Mouse (Mus musculus) cerebellum, adult 2 months (tissue): ENCODE data around the gene Stat1. TPM values are rescaled to one million over a fixed set of nuclear protein-coding genes. Genes with fewer than 3 reads are reported as not detected.
A peak's percentile ranks its signal among the peaks of the same experiment; 100 is the strongest.

Experiments used
- DNase-seq, 2 experiments: peaks; one replicate each; pipeline ENCODE4 v3.0.0; 2021
- H3K27ac ChIP-seq: fragments of 200-500 bp; 2 replicates; pipeline ENCODE4 v1.5.1; 2012; ENCODE audit warnings: low read length, control low read depth, inconsistent platforms; ENCODE audit not compliant: insufficient read depth
- H3K27me3 ChIP-seq: fragments of 200-500 bp; 2 replicates; pipeline ENCODE4 v1.6.1; 2012; ENCODE audit warnings: inconsistent platforms, mild to moderate bottlenecking, low read length, moderate library complexity; ENCODE audit not compliant: control insufficient read depth, insufficient read depth
- H3K4me1 ChIP-seq: fragments of 200-500 bp; 2 replicates; pipeline ENCODE4 v1.6.1; 2011; ENCODE audit warnings: low read length; ENCODE audit not compliant: control insufficient read depth, insufficient read depth
- H3K4me3 ChIP-seq: fragments of 200-500 bp; replicated peaks from 2 replicates; pipeline ENCODE3; 2011; ENCODE audit warnings: mild to moderate bottlenecking, low read depth, low read length, control low read depth; ENCODE audit not compliant: insufficient read depth
- CTCF ChIP-seq: fragments of 200-500 bp; IDR thresholded peaks from 2 replicates; pipeline ENCODE4 v1.5.1; 2011; ENCODE audit warnings: low read depth, mild to moderate bottlenecking, control low read depth, low read length, moderate library complexity, borderline replicate concordance; ENCODE audit not compliant: insufficient read depth
- POLR2A ChIP-seq: fragments of 200-500 bp; IDR thresholded peaks from 2 replicates; pipeline ENCODE4 v1.6.1; 2011; ENCODE audit warnings: low read length, control low read depth, borderline replicate concordance; ENCODE audit not compliant: insufficient read depth
- whole genome bisulfite sequencing: fragments of 180-500 bp; shearing (Covaris S2); methylation state at CpG from one replicate; pipeline ENCODE4 v1.1.7; 2018; 5-methylcytosine and 5-hydroxymethylcytosine counted together
- polyA plus RNA-seq: library from polyadenylated mRNA; depleted of rRNA; stranded (reverse); fragments of >200 nt; gene quantifications from 2 replicates; pipeline ENCODE4 v1.2.3, GENCODE M21; 2012

The Stat1 gene
- polyA plus RNA-seq, 1 experiment = 25.1 TPM

GRCm38 (mm10) chr1:52102795-52103194 is 16.4 kb upstream of the Stat1 start:
- no peaks in the 10 kb centered on the region for H3K4me1 ChIP-seq
- TF ChIP-seq CTCF = no peak
- TF ChIP-seq POLR2A = no peak
- no peak overlapping the region for H3K27ac ChIP-seq
- 90% methylated on average over 8 of the region's 8 CpGs for whole genome bisulfite sequencing
- DNase-seq = no peak
- no peak overlapping the region for H3K4me3 ChIP-seq
- H3K27me3 ChIP-seq = no peaks in the 10 kb centered on the region

GRCm38 (mm10) chr1:52107206-52107605 is 12.0 kb upstream of the Stat1 start:
- H3K4me3 ChIP-seq = no peak overlapping the region
- TF ChIP-seq POLR2A (no peak), CTCF (no peak)
- no peak for DNase-seq
- WGBS = 91% methylated on average over 11 of the region's 11 CpGs
- H3K27ac ChIP-seq = no peak overlapping the region
- no peaks in the 10 kb centered on the region for H3K27me3 ChIP-seq
- H3K4me1 ChIP-seq = no peaks in the 10 kb centered on the region

GRCm38 (mm10) chr1:52111217-52111616 is 8.0 kb upstream of the Stat1 start:
- H3K4me1 ChIP-seq = peaks cover 3% of the 10 kb centered on the region; the same call in 1 of the 2 replicates

GRCm38 (mm10) chr1:52112301-52112700 is 6.9 kb upstream of the Stat1 start:
- DNase-seq = no peak
- Histone ChIP-seq H3K27ac (no peak overlapping the region), H3K4me1 (peaks cover 3% of the 10 kb centered on the region; the same call in 1 of the 2 replicates), H3K4me3 (no peak overlapping the region), H3K27me3 (no peaks in the 10 kb centered on the region)
- TF ChIP-seq CTCF (no peak), POLR2A (no peak)
- WGBS = 79% methylated on average over 1 of the region's 1 CpGs

More at GRCm38 (mm10) chr1:52111217-52111616, 8.0 kb upstream of the Stat1 start:
- TF ChIP-seq POLR2A (no peak), CTCF (no peak)
- H3K27ac ChIP-seq = no peak overlapping the region
- H3K27me3 ChIP-seq = no peaks in the 10 kb centered on the region
- no peak overlapping the region for H3K4me3 ChIP-seq
- DNase-seq = no peak
- WGBS = 71% methylated on average over 3 of the region's 3 CpGs

GRCm38 (mm10) chr1:52113067-52113665 is 6.1 kb upstream of the Stat1 start:
- H3K27ac ChIP-seq = peak overlapping the region; percentile 71
- H3K27me3 ChIP-seq = no peaks in the 10 kb centered on the region
- peak overlapping the region; percentile 62 for H3K4me3 ChIP-seq
- DNase-seq = no peak
- peaks cover 3% of the 10 kb centered on the region; the same call in 1 of the 2 replicates for H3K4me1 ChIP-seq
- TF ChIP-seq CTCF (no peak), POLR2A (no peak)
- WGBS = 22% methylated on average over 7 of the region's 7 CpGs

GRCm38 (mm10) chr1:52113666-52114069 is 5.6 kb upstream of the Stat1 start:
- DNase-seq = peak; percentile 98 to 99
- H3K4me1 ChIP-seq = peaks cover 3% of the 10 kb centered on the region; the same call in 1 of the 2 replicates
- peak overlapping the region; percentile 71 for H3K27ac ChIP-seq
- H3K27me3 ChIP-seq = no peaks in the 10 kb centered on the region
- WGBS = under 1% methylated on average over 32 of the region's 32 CpGs
- TF ChIP-seq POLR2A (peak; percentile 91), CTCF (peak; percentile 84)
- H3K4me3 ChIP-seq = peak overlapping the region; percentile 62

- Histone ChIP-seq H3K4me1 (peaks cover 5% of the 10 kb centered on the region; the same call in 1 of the 2 replicates), H3K27ac (no peak overlapping the region), H3K27me3 (no peaks in the 10 kb centered on the region), H3K4me3 (no peak overlapping the region)
- TF ChIP-seq CTCF (no peak), POLR2A (no peak)
- WGBS = 62% methylated on average over 3 of the region's 3 CpGs
- DNase-seq = no peak
Observed at GRCm38 (mm10) chr1:52116441-52116840, 2.8 kb upstream of the Stat1 start.

- TF ChIP-seq POLR2A (no peak), CTCF (no peak)
- no peak for DNase-seq
- H3K27ac ChIP-seq = no peak overlapping the region
- no peak overlapping the region for H3K4me3 ChIP-seq
- H3K4me1 ChIP-seq = peaks cover 5% of the 10 kb centered on the region; the same call in 1 of the 2 replicates
- H3K27me3 ChIP-seq = no peaks in the 10 kb centered on the region
- 91% methylated on average over 1 of the region's 1 CpGs for WGBS
Observed at GRCm38 (mm10) chr1:52117777-52118176, 1.5 kb upstream of the Stat1 start.
